Mouse (Mus musculus): ENCODE measurements around the gene Prnd. TPM values are rescaled to one million over a fixed set of nuclear protein-coding genes. Genes with fewer than 3 reads are reported as not detected.

Gene Prnd
- polyA plus RNA-seq, 1 experiment: 14.4 TPM

- DNase-seq (ENCODE audit: low read depth): no peak
Measured at GRCm38 (mm10) chr2:131980866-131981265, 30.2 kb downstream of the Prnd start.

- no peak for DNase-seq (ENCODE audit: low read depth)
Measured at GRCm38 (mm10) chr2:131982546-131983196, 32.0 kb downstream of the Prnd start.

GRCm38 (mm10) chr2:131987950-131988349 lies 37.3 kb downstream of the Prnd start:
- no peak for DNase-seq (ENCODE audit: low read depth)

GRCm38 (mm10) chr2:131988550-131988949 lies 37.9 kb downstream of the Prnd start:
- no peak for DNase-seq (ENCODE audit: low read depth)

GRCm38 (mm10) chr2:131992487-131992886 lies 41.8 kb downstream of the Prnd start:
- no peak for DNase-seq (ENCODE audit: low read depth)

- DNase-seq (ENCODE audit: low read depth): no peak
Measured at GRCm38 (mm10) chr2:131993151-131993550, 42.5 kb downstream of the Prnd start.

GRCm38 (mm10) chr2:131993563-131994088 lies 43.0 kb downstream of the Prnd start:
- no peak for DNase-seq (ENCODE audit: low read depth)

- DNase-seq (ENCODE audit: low read depth): no peak
Measured at GRCm38 (mm10) chr2:131994971-131995370, 44.3 kb downstream of the Prnd start.

- no peak for DNase-seq (ENCODE audit: low read depth)
Measured at GRCm38 (mm10) chr2:131995742-131996141, 45.1 kb downstream of the Prnd start.

- no peak for DNase-seq (ENCODE audit: low read depth)
Measured at GRCm38 (mm10) chr2:131996369-131996768, 45.7 kb downstream of the Prnd start.

- no peak for DNase-seq (ENCODE audit: low read depth)
Measured at GRCm38 (mm10) chr2:131997356-131997755, 46.7 kb downstream of the Prnd start.

GRCm38 (mm10) chr2:132001696-132002334 lies 51.2 kb downstream of the Prnd start:
- DNase-seq (ENCODE audit: low read depth): no peak

GRCm38 (mm10) chr2:132003916-132004315 lies 53.3 kb downstream of the Prnd start:
- no peak for DNase-seq (ENCODE audit: low read depth)

GRCm38 (mm10) chr2:132004495-132005136 lies 54.0 kb downstream of the Prnd start:
- no peak for DNase-seq (ENCODE audit: low read depth)

GRCm38 (mm10) chr2:132005445-132005844 lies 54.8 kb downstream of the Prnd start:
- no peak for DNase-seq (ENCODE audit: low read depth)

Other genes with a start within 250 kb of the Prnd start
- 0.19 and 0.37 TPM in 2 replicates for gene Erv3, start 91.1 kb upstream of the Prnd start, polyA plus RNA-seq (2012; rRNA removed)
- 152 and 176 TPM in 2 replicates for gene Prnp, start 40.9 kb upstream of the Prnd start, polyA plus RNA-seq (2012; rRNA removed)
- gene Prn, start 40.9 kb upstream of the Prnd start, polyA plus RNA-seq (2012; rRNA removed): not detected in 2 replicates
- 14.1 and 18.9 TPM in 2 replicates for gene Rassf2, start 79.4 kb downstream of the Prnd start, polyA plus RNA-seq (2012; rRNA removed)
- gene Slc23a2, start 194.2 kb downstream of the Prnd start, polyA plus RNA-seq (2012; rRNA removed): 17.5 and 17.8 TPM in 2 replicates

Data from gonadal fat pad, adult 2 months (tissue).